Mouse (Mus musculus) macrophage (primary cell): ENCODE measurements around the gene S100a11. TPM values are rescaled to one million over a fixed set of nuclear protein-coding genes. Genes with fewer than 3 reads are reported as not detected.

Experiments
- H3K27ac ChIP-seq: fragments of 350-480 bp; formaldehyde crosslinking; 2 replicates; pipeline ENCODE4 v1.9.0; 2021
- H3K36me3 ChIP-seq: fragments of 350-480 bp; formaldehyde crosslinking; 2 replicates; pipeline ENCODE4 v1.9.0; 2021; ENCODE audit errors: inconsistent target
- H3K4me3 ChIP-seq: fragments of 350-480 bp; formaldehyde crosslinking; 2 replicates; pipeline ENCODE4 v1.9.0; 2021; ENCODE audit errors: inconsistent target
- H3K79me2 ChIP-seq: fragments of 350-480 bp; formaldehyde crosslinking; 2 replicates; pipeline ENCODE4 v1.9.0; 2021; ENCODE audit errors: inconsistent target
- WGBS: methylation state at CpG from one replicate; pipeline ENCODE4 v1.1.7; 2026; ENCODE audit warnings: inconsistent platforms; ENCODE audit not compliant: missing documents; 5-methylcytosine and 5-hydroxymethylcytosine counted together
- polyA plus RNA-seq: library from polyadenylated mRNA; stranded (reverse); fragments of 250-400 nt; gene quantifications from 3 replicates; pipeline ENCODE4 v1.2.4, GENCODE M21; 2018; ENCODE audit warnings: inconsistent platforms

S100a11 gene
- polyA plus RNA-seq, 1 experiment from 2014 or later, result 542 TPM

- WGBS, result 15% methylated on average over 7 of the region's 7 CpGs
- Histone ChIP-seq H3K79me2 (no peaks in the 10 kb centered on the region), H3K4me3 (no peak overlapping the region), H3K36me3 (no peaks in the 10 kb centered on the region), H3K27ac (no peak overlapping the region)
These were observed 26.9 kb downstream of the S100a11 start for GRCm38 (mm10) chr3:93547099-93547648.

- no peak overlapping the region for H3K4me3 ChIP-seq
- WGBS, result 56% methylated on average over 20 of the region's 20 CpGs
- no peak overlapping the region for H3K27ac ChIP-seq
- no peaks in the 10 kb centered on the region for H3K36me3 ChIP-seq
- no peaks in the 10 kb centered on the region for H3K79me2 ChIP-seq
These were observed 27.7 kb downstream of the S100a11 start for GRCm38 (mm10) chr3:93547749-93548540.

GRCm38 (mm10) chr3:93548541-93549266 lies 28.4 kb downstream of the S100a11 start:
- no peaks in the 10 kb centered on the region for H3K36me3 ChIP-seq
- H3K79me2 ChIP-seq, result no peaks in the 10 kb centered on the region
- WGBS, result no CpG with 5 or more reads among the region's 6 CpGs
- no peak overlapping the region for H3K4me3 ChIP-seq
- no peak overlapping the region for H3K27ac ChIP-seq

- Histone ChIP-seq H3K4me3 (no peak overlapping the region), H3K27ac (no peak overlapping the region), H3K79me2 (no peaks in the 10 kb centered on the region), H3K36me3 (no peaks in the 10 kb centered on the region)
- 39% methylated on average over 4 of the region's 4 CpGs for WGBS
These were observed 29.7 kb downstream of the S100a11 start for GRCm38 (mm10) chr3:93549986-93550385.

GRCm38 (mm10) chr3:93551950-93552901 lies 31.9 kb downstream of the S100a11 start:
- Histone ChIP-seq H3K36me3 (no peaks in the 10 kb centered on the region), H3K27ac (peak overlapping the region; percentile 84), H3K4me3 (peak overlapping the region; percentile 15), H3K79me2 (peaks cover 19% of the 10 kb centered on the region)
- WGBS, result 41% methylated on average over 5 of the region's 5 CpGs

- peak overlapping the region; percentile 84 for H3K27ac ChIP-seq
- peaks cover 30% of the 10 kb centered on the region for H3K79me2 ChIP-seq
- no peak overlapping the region for H3K4me3 ChIP-seq
- 95% methylated on average over 2 of the region's 2 CpGs for WGBS
- no peaks in the 10 kb centered on the region for H3K36me3 ChIP-seq
These were observed 33.0 kb downstream of the S100a11 start for GRCm38 (mm10) chr3:93553311-93553710.

GRCm38 (mm10) chr3:93553765-93554378 lies 33.6 kb downstream of the S100a11 start:
- H3K4me3 ChIP-seq, result no peak overlapping the region
- H3K79me2 ChIP-seq, result peaks cover 36% of the 10 kb centered on the region
- no peaks in the 10 kb centered on the region for H3K36me3 ChIP-seq
- WGBS, result 87% methylated on average over 9 of the region's 9 CpGs
- H3K27ac ChIP-seq, result peak overlapping the region; percentile 61; the same call in 1 of the 2 replicates

GRCm38 (mm10) chr3:93554379-93554980 lies 34.2 kb downstream of the S100a11 start:
- Histone ChIP-seq H3K36me3 (no peaks in the 10 kb centered on the region), H3K27ac (peak overlapping the region; percentile 61), H3K4me3 (peak overlapping the region; percentile 7; the same call in 1 of the 2 replicates), H3K79me2 (peaks cover 42% of the 10 kb centered on the region)
- 46% methylated on average over 9 of the region's 13 CpGs for WGBS

- H3K79me2 ChIP-seq, result peaks cover 49% of the 10 kb centered on the region
- H3K27ac ChIP-seq, result peak within 1 kb of the TSS; percentile 95
- H3K4me3 ChIP-seq, result peak within 1 kb of the TSS; percentile 81
- H3K36me3 ChIP-seq, result no peaks in the 10 kb centered on the region
- WGBS, result under 1% methylated on average over 37 of the region's 39 CpGs
These were observed 34.9 kb downstream of the S100a11 start, which contains the start of gene S100a10 for GRCm38 (mm10) chr3:93554981-93555877. Gene S100a10 (plus strand): TSS chr3:93555080.

- WGBS, result 0% methylated on average over 2 of the region's 2 CpGs
- H3K27ac ChIP-seq, result peak overlapping the region; percentile 95
- peaks cover under 1% of the 10 kb centered on the region; the same call in 1 of the 2 replicates for H3K36me3 ChIP-seq
- peaks cover 56% of the 10 kb centered on the region for H3K79me2 ChIP-seq
- peak overlapping the region; percentile 81 for H3K4me3 ChIP-seq
These were observed 35.6 kb downstream of the S100a11 start for GRCm38 (mm10) chr3:93555878-93556254.

- peak overlapping the region; percentile 81 for H3K4me3 ChIP-seq
- peaks cover 63% of the 10 kb centered on the region for H3K79me2 ChIP-seq
- no CpG with 5 or more reads among the region's 1 CpGs for WGBS
- H3K36me3 ChIP-seq, result peaks cover 8% of the 10 kb centered on the region
- peak overlapping the region; percentile 95 for H3K27ac ChIP-seq
These were observed 36.3 kb downstream of the S100a11 start for GRCm38 (mm10) chr3:93556599-93556998.

- Histone ChIP-seq H3K36me3 (peaks cover 13% of the 10 kb centered on the region), H3K27ac (no peak overlapping the region)
- WGBS, result 42% methylated on average over 4 of the region's 4 CpGs
These were observed 37.2 kb downstream of the S100a11 start for GRCm38 (mm10) chr3:93557471-93557870.

More at GRCm38 (mm10) chr3:93557471-93557870, 37.2 kb downstream of the S100a11 start:
- Histone ChIP-seq H3K79me2 (peaks cover 72% of the 10 kb centered on the region), H3K4me3 (no peak overlapping the region)
